Mouse (Mus musculus): ENCODE results near the gene Mrvi1.

GRCm38 (mm10) chr7:110834018-110834417 is 148.2 kb downstream of the Mrvi1 start:
- TF ChIP-seq E2F4 (IDR thresholded peaks at IDR 0.05; ENCODE audit: insufficient read depth) (no peak), MAX (IDR thresholded peaks at IDR 0.05; ENCODE audit: low read depth) (no peak)
